Mouse (Mus musculus): ENCODE results near the gene Dpy19l3.

The Dpy19l3 gene

DNA sequence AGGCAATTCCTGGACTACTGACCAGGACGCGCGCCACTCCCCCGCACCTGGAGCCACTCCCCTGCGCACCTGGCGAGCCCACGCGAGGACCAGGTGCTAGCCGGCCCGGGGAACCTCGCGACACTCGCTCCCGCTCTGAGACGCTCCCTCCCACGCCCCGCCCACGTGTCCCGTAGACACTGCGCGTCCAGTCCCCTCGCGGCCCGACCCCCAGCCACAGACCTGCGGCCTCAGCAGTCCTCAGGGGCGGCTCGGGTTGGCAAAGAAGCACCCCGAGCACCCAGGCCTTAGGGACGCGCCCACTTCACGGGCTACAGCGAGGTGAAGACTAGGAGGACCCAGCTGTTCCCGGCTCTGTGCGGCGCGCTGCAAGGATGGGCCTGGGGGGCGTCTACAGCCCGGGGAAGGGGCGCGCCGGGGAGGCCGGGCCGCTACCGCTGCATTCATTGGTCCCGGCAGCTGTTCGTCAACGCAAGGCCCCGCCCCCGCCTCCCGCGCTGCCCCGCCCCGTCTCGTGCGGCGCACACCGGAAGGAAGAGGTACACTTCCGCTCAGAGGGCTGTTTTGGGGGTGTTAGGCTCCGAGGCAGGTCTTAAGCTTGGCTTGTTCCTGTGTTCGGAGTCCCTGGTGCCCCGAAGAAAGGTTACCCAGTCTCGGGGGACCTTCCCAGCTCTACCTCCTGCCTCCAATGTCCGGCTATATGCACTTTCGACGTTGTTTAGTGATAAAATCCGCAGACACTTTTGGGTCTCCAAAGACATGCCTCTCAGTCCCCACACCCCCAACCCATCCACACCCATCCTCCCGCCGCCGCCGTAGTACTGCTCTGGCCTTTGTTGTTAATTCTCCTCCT, at the start of gene Dpy19l3:
Gene Dpy19l3 (minus strand): TSS at position 422 of the 853 bp plus-strand sequence.
- DNase-seq, result peak; percentile 92

DNA sequence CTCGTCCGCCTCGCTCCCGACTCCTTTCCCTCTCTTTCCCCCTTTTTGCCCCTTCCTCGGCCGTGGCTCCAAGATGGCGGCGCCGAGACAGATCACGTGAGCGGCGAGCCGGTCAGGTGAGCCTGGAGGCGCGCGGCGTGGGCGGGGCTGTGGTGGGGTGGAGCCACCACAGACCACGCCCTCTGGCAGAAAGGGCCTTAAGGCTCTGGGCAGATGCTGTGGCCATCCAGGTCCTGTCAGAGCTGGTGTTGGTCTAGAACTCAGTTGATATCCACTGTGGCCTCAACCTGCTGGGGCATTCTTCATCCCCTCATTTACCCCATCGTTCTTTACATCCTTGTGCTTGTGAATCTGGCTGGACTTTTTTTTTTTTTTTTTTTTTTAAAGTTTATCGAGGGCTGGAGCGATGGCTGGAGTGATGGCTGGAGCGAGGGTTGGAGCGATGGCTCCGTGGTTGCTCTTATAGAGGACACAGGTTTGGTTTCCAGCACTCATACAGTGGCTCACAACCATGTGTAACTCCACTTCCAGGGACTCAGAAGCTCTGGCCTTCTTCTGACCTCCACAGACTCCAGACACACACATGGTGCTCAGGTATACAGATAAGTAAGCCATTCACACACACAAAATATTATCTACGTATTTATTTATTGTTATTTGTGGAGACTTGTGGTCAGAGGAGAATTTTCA, 48.8 kb upstream of the Dpy19l3 start, which contains the start of gene Zfp507:
Gene Zfp507 (minus strand): TSS at position 98 of the 690 bp plus-strand sequence.
- DNase-seq, result peak; percentile 92

DNA sequence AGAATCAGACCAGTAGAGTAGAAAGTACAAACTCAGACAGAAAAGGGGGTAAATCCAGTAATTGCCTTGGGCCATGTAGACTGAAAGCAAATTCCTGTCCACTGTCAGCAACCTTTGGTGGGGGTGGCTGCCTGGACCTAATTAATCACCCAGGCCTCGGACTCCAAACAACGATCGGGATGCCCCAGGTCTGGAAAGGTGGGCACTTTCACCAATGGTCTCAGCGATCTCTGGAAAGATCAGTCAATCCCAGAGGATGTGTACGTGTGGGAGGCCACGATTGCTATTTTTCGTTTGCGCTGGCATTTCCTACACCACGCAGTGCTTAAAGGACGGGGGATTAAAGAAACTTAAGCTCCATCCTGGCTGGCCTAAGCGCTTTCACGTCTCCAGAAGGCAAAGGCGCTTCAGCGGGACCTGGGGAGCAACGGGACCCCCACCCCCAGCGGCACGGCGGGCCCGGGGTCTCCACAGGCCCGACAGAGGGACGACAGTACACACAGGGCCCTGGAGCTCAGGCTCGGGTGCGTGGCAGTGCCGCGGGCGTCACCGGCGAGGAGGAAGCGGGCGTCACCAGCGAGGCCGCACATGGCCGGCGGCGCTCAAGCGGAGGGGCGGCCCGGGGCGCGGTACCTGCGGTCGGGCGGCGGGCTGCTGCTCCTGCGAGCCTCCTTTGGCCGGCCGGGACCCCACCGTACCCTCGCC, 48.1 kb upstream of the Dpy19l3 start:
- DNase-seq, result no peak

DNA sequence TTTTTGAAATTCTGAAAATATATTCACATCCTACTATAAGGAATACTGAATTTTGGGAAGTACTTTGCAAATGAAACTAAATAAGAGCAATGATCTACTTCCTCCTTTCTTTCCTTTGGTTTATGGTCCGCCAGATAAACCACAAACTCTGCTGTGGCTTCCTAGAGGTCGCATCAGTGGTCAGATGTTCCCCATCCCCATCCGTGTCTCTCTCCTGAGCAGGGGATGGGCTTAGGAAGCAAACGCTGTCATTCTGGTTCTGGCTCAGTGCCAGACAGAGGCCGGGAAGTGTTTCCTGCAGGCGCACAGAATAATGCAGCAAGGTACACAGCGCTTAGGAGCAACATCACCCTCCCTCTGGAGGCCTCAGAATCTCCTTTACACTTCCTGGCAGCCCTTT, 41.9 kb upstream of the Dpy19l3 start:
- DNase-seq, result peak; percentile 24

DNA sequence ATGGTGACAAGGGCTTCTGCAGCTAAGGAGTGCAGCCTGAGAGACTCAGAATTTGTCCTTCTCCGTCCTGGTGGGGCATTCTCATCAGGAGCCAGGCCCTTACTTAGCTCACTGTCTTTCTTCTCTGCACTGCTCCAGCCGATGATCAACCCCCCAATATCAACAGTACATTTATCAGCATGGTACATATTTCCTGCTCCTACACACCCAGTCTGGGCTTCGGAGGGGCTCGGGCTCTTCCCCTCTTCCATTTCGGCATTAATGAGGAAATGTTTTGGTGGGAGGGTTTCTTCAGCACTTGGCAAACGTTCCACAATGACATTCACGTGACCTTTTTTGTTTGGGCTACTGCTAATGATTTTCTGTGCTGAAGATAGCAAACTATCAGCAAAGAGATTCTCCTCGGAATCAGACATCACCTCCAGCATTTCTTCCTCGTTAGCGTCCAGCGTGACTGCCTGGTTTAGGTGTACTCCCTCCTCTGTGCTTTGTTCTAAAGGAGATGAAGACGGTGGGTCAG, 40.0 kb upstream of the Dpy19l3 start:
- DNase-seq, result no peak

DNA sequence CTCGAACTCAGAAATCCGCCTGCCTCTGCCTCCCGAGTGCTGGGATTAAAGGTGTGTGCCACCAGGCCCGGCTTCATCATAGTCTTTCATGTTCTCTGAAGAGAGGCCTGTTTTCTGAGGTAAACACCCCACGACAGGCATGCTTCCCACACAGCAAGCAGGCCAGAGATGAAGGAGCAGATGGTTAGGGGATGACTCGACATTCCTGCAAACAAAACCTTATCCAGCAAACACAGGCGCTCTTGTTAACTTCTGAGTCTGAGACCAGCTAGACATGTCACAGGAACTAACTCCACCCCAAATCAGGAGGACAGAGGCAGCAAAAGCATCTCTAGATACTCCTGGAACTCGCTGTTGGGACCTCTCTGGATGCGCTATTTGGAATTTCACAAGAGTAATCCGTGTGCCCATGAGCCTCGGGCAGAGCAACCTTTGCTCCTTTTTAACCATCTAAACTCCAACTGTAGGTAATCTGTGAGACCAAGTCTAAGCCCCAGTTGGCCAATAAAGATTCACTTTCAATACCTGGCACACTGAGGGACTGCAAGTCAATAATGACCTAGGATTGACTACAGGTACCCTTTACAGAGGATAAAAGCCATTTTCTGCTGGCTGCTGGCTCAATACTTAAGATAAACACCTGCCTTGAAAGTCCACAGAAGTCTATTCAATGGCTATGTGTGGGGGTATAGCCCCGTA, 38.0 kb upstream of the Dpy19l3 start:
- no peak for DNase-seq

DNA sequence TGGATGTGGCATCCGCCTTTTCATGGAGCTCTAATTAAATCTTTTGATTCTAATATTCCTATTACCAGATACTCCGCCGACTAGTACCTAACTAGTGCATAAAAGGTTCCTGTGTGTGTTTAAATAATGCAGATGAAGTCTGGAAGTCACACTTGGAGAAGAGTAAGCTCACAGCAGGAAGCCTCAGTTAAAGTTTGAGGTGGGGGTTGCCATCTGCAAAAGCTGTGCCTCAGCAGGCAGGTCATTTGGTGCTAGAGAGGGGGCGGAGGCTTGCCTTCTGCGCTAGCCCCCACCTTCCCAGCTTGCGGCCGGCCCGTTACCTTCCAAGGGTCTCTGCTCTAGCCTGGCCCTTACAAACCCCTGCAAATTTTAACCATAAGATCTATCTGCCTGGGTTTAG, 36.7 kb upstream of the Dpy19l3 start:
- no peak for DNase-seq

DNA sequence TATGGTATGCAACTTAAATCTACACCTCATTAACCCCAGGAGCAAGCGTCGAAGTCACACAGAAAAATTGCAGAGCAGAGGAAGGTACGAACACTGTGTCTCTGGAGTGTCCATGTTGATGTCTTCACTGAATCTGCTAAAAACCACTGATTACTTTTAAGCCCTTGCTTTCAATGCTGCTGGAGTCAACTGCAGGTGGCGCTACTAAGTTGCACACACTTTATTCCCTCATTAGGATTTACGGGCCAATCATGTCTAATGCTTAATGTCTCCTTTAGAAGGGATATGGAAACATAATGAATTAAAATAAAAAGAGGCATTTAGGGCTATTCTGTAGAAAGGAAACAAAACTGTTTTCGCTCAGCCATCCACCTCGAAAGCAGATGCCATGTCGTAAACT, 35.9 kb upstream of the Dpy19l3 start:
- DNase-seq, result peak; percentile 41

DNA sequence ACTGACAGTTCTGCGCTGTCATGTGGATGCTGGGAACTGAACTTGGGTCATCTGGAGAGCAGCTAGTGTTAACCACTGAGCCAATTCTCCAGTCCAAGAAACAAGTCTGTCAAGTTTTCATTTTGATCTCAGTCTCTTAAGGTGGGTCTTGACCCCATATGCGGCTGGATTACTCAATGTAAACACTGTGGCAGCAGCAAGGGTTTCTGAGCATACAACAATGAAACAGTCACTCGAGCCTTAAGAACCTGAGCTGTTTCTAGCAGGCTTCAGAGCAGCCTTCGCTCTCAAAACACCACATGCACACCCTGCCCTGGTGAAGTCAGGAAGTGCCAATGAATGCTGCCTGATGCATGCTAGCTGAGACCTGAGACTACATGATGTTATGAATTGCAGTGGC, 31.3 kb upstream of the Dpy19l3 start:
- no peak for DNase-seq

DNA sequence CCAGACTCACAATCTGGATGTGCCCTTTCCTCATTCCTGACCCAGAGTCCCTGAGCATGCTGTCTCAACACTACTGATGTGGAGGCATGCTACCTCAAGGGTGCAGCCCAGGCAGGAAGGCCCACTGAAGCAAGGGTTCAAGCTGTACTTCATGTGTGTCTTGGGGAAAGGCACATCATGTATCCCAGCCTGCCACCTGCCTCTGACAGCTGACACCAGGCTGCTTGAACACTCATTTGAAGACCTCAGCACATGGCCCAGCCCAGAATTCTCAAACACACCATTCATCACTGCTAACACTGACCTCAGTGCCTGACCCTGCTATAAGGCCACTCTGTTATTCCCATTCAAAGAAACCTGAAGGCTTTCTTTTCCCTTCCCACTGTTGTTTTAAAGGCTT, 28.0 kb upstream of the Dpy19l3 start:
- no peak for DNase-seq

DNA sequence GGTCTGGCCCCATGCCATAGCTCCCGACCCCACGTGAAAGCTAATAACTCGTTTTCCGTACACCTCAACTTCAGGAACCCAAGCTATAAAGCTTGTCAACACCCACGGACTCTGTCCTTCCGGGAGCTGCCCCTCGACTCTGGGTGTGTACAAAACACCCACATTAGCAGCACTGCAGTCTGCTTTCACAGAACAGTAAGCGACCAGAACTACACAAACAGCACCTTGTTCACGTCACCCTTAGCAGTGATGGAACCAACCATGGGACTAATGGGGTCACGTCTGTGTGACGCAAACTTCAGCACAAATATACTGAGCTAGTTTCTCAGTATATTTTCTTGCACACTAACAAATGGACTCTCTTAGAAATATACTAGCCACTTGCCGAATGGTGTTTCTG, 19.9 kb upstream of the Dpy19l3 start:
- DNase-seq, result no peak

DNA sequence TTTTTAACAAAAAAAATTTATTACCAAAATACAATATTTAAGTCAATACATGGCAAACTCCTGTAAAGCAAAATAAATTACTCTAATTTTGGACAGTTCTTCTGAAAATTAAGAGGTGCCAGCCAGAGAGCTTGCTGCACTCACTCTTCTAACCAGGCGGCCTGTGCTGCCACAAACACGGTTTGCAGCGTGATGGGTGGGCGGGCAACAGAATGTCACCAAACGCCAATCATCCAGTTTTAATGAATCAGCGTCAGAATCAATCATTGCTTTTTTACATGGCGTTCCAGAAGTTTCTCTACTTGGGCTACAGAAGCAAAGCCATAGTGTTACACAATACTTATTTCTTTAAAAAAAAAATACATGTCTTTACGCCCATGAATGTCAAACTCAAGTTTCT, 18.1 kb upstream of the Dpy19l3 start:
- no peak for DNase-seq

DNA sequence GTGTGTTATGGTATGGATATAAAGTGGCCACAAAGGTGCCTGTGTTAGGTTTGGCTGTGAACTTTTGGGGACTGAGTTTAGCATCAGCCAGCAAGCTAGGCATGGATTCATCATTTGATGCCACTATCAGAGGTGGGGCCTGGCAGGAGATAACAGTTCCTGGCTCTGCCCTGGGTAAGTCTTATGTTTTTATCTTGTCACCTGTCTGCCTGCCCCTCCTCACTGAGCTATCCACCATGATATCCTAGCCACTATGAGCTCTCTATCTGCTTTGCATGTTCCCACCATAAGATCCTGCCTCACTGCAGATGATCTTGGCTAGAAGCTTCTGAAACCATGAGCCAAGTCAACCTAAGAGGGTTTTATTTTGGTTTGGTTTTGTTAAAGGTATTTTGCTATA, 16.9 kb upstream of the Dpy19l3 start:
- DNase-seq, result no peak

DNA sequence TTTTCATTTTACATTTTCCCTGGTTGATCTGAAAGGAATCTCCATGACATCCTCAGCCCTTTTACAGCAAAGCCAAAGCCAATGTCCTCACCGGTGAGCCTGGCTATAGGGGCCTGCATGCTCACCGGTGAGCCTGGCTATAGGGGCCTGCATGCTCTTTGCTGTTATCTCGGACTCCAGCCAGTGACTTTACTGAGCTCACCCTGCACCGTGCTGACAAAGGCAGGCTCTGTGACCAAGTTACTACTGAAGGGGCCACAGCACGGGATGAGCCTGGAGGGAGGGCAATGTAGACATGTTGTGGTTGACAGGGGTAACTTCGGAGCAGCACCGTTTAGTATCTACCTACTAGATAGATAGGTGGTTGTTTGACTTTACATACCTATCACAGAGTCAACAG, 15.9 kb upstream of the Dpy19l3 start:
- DNase-seq, result no peak

DNA sequence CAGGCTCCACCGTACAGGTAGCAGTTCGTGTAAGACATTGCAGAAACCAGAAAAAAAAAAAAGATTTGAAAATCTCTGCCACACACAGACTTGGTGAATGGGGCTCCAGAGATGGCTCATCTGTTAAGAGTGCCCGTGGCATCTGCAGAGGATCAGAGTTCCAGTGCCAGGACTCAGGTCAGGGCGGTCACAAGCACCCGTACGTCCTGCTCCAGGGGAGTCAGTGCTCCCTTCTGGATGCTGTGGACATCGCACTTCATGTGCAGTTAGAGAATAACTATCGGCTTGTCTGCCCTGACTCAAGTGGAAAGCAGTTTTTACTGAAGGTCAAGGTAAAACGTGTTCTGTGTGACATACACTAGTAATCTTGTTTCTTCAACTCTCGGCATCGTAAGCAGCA, 10.2 kb upstream of the Dpy19l3 start:
- no peak for DNase-seq

DNA sequence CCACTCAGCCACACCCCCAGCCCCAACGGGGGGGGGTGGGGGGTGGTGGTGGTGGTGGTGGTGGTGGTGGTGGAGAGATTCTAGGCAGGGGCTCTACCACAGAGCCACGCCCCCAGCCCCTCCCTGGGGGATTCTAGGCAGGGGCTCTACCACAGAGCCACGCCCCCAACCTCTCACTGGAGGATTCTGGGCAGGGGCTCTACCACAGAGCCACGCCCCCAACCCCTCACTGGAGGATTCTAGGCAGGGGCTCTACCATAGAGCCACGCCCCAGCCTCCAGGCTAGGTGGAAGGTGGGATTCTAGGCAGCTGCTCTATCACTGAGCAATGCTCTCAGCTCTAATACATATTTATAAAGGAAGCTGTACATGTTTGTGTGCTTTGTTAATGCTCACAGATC, 7.5 kb upstream of the Dpy19l3 start:
- no peak for DNase-seq

DNA sequence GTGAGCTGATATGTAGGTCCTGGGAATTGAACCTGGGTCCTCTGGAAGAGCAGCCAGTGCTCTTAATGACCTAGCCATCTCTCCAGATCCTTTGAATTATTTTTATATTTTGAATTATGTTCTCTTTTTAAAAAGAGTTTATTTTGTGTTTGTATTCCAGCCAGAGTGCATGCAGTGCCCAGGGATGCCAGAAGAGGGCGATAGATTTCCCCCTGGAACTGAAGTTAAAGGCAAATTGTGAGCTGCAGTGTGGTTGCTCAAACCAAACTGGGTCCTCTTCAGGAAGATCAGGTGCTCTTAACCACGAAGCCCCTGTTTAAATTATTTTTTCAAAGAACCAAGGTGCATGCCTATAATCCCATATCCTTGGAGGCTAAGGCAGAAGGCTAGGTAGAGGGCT, 5.3 kb upstream of the Dpy19l3 start:
- DNase-seq, result no peak

DNA sequence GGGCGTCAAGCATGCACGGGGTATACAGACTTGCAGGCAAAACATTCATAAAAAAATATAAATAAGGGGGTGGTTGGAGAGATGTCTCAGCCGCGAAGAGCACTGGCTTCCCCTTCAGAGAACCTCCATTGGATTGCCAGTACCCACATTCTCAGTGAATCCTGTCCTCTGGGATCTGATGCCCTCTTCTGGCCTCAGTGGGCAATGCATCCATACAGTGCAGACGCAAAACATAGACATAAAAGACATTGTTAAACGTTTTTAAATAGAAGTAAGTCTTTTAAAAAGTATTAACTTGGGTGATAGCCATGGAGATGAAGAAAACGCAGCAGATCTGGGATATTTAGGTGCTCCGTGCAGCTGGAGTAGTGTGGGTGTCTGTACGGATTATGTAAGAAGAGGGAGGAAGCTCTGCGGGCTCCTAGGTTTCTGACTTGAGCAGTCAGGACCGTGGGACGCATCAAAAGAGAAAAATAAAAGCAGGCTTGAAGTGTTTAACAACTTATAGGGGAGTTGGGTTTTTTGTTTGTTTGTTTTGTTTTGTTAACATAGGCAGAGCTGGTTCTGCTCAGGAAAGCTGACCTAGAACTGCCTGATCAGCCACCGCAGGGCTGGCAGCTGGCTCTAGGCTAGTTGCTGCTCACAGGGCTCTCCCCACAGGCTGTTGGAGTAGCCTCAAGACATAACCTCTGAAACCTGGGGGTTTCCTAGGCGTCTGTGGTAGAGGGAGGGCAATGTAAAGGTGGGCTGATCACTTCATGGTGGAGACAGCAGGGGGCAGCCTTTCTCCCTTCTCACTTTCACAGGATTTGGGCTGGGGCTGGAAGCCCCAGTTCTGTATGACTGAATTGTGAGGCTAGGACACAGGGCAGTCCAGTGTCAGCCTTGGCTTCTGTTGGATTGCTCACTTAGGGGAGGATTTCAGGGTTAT, 2.5 kb upstream of the Dpy19l3 start:
- no peak for DNase-seq

DNA sequence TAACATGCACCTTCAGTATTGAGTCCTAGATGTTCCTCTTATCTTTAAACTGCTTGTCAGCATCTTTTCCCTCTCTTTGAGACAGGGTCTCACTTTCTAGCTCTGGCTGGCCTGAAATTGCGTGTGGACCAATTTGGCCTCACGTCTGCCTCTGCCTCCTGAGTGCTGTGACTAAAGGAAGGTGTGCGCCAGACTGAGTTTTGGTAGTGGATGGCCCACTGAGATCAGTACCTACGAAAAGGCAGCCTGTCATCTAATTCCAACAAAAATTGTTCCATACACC, 573 bp upstream of the Dpy19l3 start:
- DNase-seq, result no peak

DNA sequence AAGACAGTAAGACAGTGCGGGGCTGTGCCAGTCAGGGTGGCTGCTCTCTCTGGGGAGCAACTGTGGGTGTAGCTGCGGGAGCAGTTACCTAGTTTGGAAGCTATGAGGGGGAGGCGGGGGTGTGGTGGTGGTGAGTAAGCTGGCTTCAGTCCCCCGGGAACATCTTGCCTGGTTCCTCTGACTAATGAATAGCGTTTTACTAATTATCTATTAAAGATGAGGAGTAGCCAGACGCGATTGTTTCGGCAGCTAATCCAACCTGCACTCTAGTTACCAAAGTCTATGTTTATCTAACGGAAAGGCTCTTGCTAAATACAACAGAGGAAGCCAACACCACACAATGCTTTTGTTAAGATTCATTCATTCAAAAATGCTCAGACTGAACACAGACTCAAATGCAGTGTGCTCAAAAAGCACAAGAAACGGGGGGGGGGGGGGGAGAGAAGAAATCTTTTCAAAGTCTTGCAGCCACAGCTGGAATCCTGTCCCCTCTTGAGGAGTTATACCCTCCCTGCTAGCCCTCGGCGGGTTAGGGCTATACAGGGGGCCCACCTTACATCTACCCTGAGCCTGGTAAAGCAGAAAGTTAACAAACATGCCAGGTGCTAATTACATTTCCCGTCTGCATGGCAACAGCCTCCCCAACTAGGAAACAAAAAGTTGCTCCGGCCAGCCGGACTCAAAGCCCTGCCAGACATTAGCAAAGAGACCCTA, 778 bp downstream of the Dpy19l3 start:
- no peak for DNase-seq

DNA sequence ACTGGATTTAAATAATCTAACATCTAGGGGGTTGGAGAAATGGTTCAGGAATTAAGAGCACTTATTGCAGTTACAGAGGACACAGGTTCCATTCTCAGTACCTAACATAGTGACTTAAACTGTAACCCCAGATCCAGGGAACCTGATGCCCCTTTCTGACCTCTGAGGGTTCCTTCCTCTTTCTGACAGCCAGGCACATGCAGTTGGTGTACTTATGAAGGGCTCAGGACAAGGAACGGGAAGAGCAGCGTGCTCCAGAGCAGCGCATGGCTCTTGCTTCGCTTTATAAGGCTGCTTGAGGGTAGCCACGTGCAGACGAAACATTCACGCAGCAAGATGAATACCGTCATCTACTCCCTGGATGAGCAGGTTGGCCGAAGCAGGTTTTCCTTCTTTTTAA, 3.4 kb downstream of the Dpy19l3 start:
- DNase-seq, result no peak
